8 mouse cellular contexts compared by ENCODE assay signal in genomic region chr19:57274286-57274685, GRCm38 (mm10). TPM values are rescaled to one million over a fixed set of nuclear protein-coding genes. Genes with fewer than 3 reads are reported as not detected.
DNase-seq lines count a peak whose midpoint lies in the region; ATAC-seq and TF ChIP-seq lines count a peak whose summit lies in the region.
"Had no signal": no experiment of that assay in that cellular context is flagged by ENCODE, and none has a peak within 500 bp of the region (broad histone marks: within the 10 kb centered on the region; RNA-seq: fewer than 3 reads in every experiment).

No protein-coding gene starts in this region.

- TF ChIP-seq CTCF in left cerebral cortex, adult 2 months (IDR thresholded peaks at IDR 0.05), result no peak
- no peak for TF ChIP-seq CTCF in cortical plate, adult 2 months (IDR thresholded peaks at IDR 0.05; ENCODE audit: extremely low read depth, insufficient read depth, low read length)
- TF ChIP-seq CTCF in heart, postnatal 0 days (IDR thresholded peaks at IDR 0.05; ENCODE audit: low read depth), result no peak

- 0 out of 2 replicates have a peak overlapping the region, but pooled peaks have one; percentile 33 for H3K9ac ChIP-seq in heart, postnatal 0 days (replicated peaks; ENCODE audit: low read depth, low read length)
- no peak overlapping the region for H3K9ac ChIP-seq in liver, embryonic 16.5 days (ENCODE audit: low read depth, low read length)

- intact Hi-C loops in left cerebral cortex, adult 2 months (cut with DNase I), result loop anchor here (2.0 kb wide), 2 partner anchors 33 to 75 kb away; no protein-coding TSS in a partner anchor

- peak; percentile 66; the same call in 1 of the 2 replicates for TF ChIP-seq POLR2A in cortical plate, adult 2 months (IDR thresholded peaks at IDR 0.05; ENCODE audit: extremely low read depth, insufficient read depth, low read length)

- peak overlapping the region; percentile 70 for H3K27ac ChIP-seq in left cerebral cortex, adult 2 months
- peak overlapping the region; percentile 87 for H3K27ac ChIP-seq in cortical plate, adult 2 months (ENCODE audit: insufficient read depth, low read length)
- peak overlapping the region; percentile 95 for H3K27ac ChIP-seq in heart, postnatal 0 days (ENCODE audit: low read depth)
- H3K27ac ChIP-seq in liver, embryonic 16.5 days (ENCODE audit: low read length), result peak overlapping the region; percentile 77

- H3K27me3 ChIP-seq in heart, postnatal 0 days (ENCODE audit: control insufficient read depth, insufficient read depth, low read length), result no peaks in the 10 kb centered on the region
- no peaks in the 10 kb centered on the region for H3K27me3 ChIP-seq in liver, embryonic 16.5 days (ENCODE audit: control insufficient read depth, insufficient read depth, low read depth, low read length)

- no peaks in the 10 kb centered on the region for H3K36me3 ChIP-seq in heart, postnatal 0 days (replicated peaks; ENCODE audit: control insufficient read depth, insufficient read depth, low read length)
- no peaks in the 10 kb centered on the region for H3K36me3 ChIP-seq in liver, embryonic 16.5 days (ENCODE audit: control insufficient read depth, insufficient read depth)

- no peak for TF ChIP-seq EP300 in heart, postnatal 0 days (IDR thresholded peaks at IDR 0.05; ENCODE audit: low read depth)

- peak overlapping the region; percentile 46 for H3K4me2 ChIP-seq in heart, postnatal 0 days (ENCODE audit: low read depth, low read length)
- peak overlapping the region; percentile 33; the same call in 1 of the 2 replicates for H3K4me2 ChIP-seq in liver, embryonic 16.5 days (ENCODE audit: low read depth, low read length)

- 48% methylated on average over 12 of the region's 12 CpGs for WGBS in heart, postnatal 0 days
- 40% methylated on average over 12 of the region's 12 CpGs for WGBS in liver, embryonic 16.5 days (ENCODE audit: insufficient replicate concordance)

- peak overlapping the region; percentile 20; the same call in 1 of the 2 replicates for H3K4me3 ChIP-seq in left cerebral cortex, adult 2 months
- H3K4me3 ChIP-seq in cortical plate, adult 2 months (ENCODE audit: insufficient read depth, low read length), result peak overlapping the region; percentile 21
- H3K4me3 ChIP-seq in heart, postnatal 0 days (ENCODE audit: low read depth, low read length), result no peak overlapping the region
- no peak overlapping the region for H3K4me3 ChIP-seq in liver, embryonic 16.5 days (ENCODE audit: low read depth, low read length)

- no peak for DNase-seq in left cerebral cortex, adult 2 months (ENCODE audit: extremely low spot score in 1 of 2, low spot score in 2 of 2)
- no peak for DNase-seq in left cerebral cortex, adult 8-10 months (ENCODE audit: low spot score in 2 of 2)
- no peak for DNase-seq in heart, postnatal 0 days (ENCODE audit: low spot score)
- DNase-seq in adrenal gland, postnatal 36 days, result no peak
- DNase-seq: gastrocnemius, postnatal 25 days had no signal

- H3K4me1 ChIP-seq in cortical plate, adult 2 months (ENCODE audit: control insufficient read depth, insufficient read depth, low read length), result peaks cover 6% of the 10 kb centered on the region
- H3K4me1 ChIP-seq in heart, postnatal 0 days (ENCODE audit: control insufficient read depth, insufficient read depth), result peaks cover 52% of the 10 kb centered on the region
- peaks cover 7% of the 10 kb centered on the region for H3K4me1 ChIP-seq in liver, embryonic 16.5 days (ENCODE audit: control insufficient read depth, low read depth, low read length)

- ATAC-seq in heart, postnatal 0 days (ENCODE audit: insufficient read depth, low read depth), result no peak
- ATAC-seq in liver, embryonic 16.5 days (ENCODE audit: low read depth), result no peak
- no peak for ATAC-seq in megakaryocyte progenitor cell, adult 5-6 weeks (replicated peaks; ENCODE audit: poor library complexity)

- no peaks in the 10 kb centered on the region for H3K9me3 ChIP-seq in heart, postnatal 0 days (replicated peaks; ENCODE audit: control insufficient read depth, low read length)
- no peaks in the 10 kb centered on the region for H3K9me3 ChIP-seq in liver, embryonic 16.5 days (replicated peaks; ENCODE audit: control insufficient read depth, low read length)

RNA-seq across cellular contexts. Expression of gene Ablim1, which starts 40.4 kb away (rescaled TPM):
- total RNA-seq in left cerebral cortex, adult 2 months (2021), result 100 to 1,000 TPM; 118 to 124 TPM
- 100 to 1,000 TPM; 103 to 121 (median 110) TPM for total RNA-seq in left cerebral cortex, adult 8-10 months (2022)
- 50.0 and 50.5 TPM in 2 replicates for polyA plus RNA-seq in cortical plate, adult 2 months (2012; rRNA removed)
- 169 and 235 TPM in 2 replicates for total RNA-seq in heart, postnatal 0 days (2014; rRNA removed; ENCODE audit: low replicate concordance)
- 82.6 and 106 TPM in 2 replicates for polyA plus RNA-seq in heart, postnatal 0 days (2015; fragmentation: Nextera tagmentation; extraction: Ambion mirVana)
- polyA plus RNA-seq in liver, embryonic 16.5 days (2015; fragmentation: Nextera tagmentation; extraction: Ambion mirVana), result 9.0 and 12.4 TPM in 2 replicates
- total RNA-seq in adrenal gland, postnatal 36 days (2021), result 10 to 100 TPM; 34.0 to 37.0 TPM
- 6.1 and 7.0 TPM in 2 replicates for total RNA-seq in megakaryocyte progenitor cell, adult 5-6 weeks (2015)
- total RNA-seq in megakaryocyte progenitor cell, adult 5-6 weeks (2017), result 6.7 and 8.1 TPM in 2 replicates

Comparison
In these comparisons a context has a peak if more than half of its experiments do, and no peak if none do; other contexts are left out.
1. H3K4me3 ChIP-seq: peak in left cerebral cortex, adult 2 months (single experiment) and cortical plate, adult 2 months (single experiment); none in heart, postnatal 0 days (single experiment) and liver, embryonic 16.5 days (single experiment).
2. Peak in every context shown above with its lines, with median percentiles within 50 percentile points of each other: H3K27ac ChIP-seq.